Mouse (Mus musculus): ENCODE data around the gene Tnfsf12. TPM values are rescaled to one million over a fixed set of nuclear protein-coding genes. Genes with fewer than 3 reads are reported as not detected.

The Tnfsf12 gene
- polyA plus RNA-seq, 1 experiment from 2014 or later, result 1.7 TPM

GRCm38 (mm10) chr11:69685526-69686148 lies 10.0 kb downstream of the Tnfsf12 start, which contains the start of gene Tnfsf13:
Tnfsf13 (minus strand) TSS chr11:69685784.
- 86% methylated on average over 10 of the region's 10 CpGs for WGBS
- Histone ChIP-seq H3K27me3 (ENCODE audit: control insufficient read depth, insufficient read depth, low read length) (no peaks in the 10 kb centered on the region), H3K36me3 (ENCODE audit: control insufficient read depth, insufficient read depth, low read length) (no peaks in the 10 kb centered on the region), H3K9ac (ENCODE audit: low read length) (no peak within 1 kb of the TSS), H3K4me2 (ENCODE audit: low read depth) (no peak within 1 kb of the TSS), H3K4me3 (ENCODE audit: low read depth, low read length) (no peak within 1 kb of the TSS), H3K9me3 (ENCODE audit: control insufficient read depth, low read length) (no peaks in the 10 kb centered on the region), H3K4me1 (ENCODE audit: control insufficient read depth, insufficient read depth, low read length) (peaks cover 7% of the 10 kb centered on the region), H3K27ac (ENCODE audit: low read depth, low read length) (no peak within 1 kb of the TSS)
- no peak for DNase-seq (ENCODE audit: low spot score)
- ATAC-seq (ENCODE audit: insufficient read depth, low FRiP score, low TSS enrichment), result no peak

DNA sequence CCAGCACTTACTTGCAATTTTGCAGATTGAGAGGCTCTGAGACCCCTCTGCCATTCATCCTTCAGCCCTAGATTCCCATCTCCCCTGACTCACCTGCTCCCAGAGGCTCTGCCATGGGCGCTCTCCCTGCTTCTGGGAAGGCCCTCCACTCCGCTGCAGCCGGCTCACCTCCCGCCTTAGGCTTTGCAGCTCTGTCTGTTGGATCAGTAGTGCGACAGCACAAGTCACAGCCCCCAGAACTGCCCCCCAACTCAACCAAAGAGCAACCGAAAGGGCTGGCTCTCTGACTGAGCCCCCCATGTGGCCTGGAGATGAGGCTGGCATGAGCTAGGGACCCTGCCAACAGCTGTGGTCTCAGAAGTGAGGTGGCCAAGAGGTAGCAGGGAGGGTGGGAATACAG lies 10.7 kb downstream of the Tnfsf12 start:
- WGBS, result 77% methylated on average over 6 of the region's 6 CpGs
- Histone ChIP-seq H3K36me3 (ENCODE audit: control insufficient read depth, insufficient read depth, low read length) (no peaks in the 10 kb centered on the region), H3K9ac (ENCODE audit: low read length) (no peak overlapping the region), H3K27ac (ENCODE audit: low read depth, low read length) (no peak overlapping the region), H3K9me3 (ENCODE audit: control insufficient read depth, low read length) (no peaks in the 10 kb centered on the region), H3K27me3 (ENCODE audit: control insufficient read depth, insufficient read depth, low read length) (no peaks in the 10 kb centered on the region), H3K4me1 (ENCODE audit: control insufficient read depth, insufficient read depth, low read length) (peaks cover 10% of the 10 kb centered on the region), H3K4me3 (ENCODE audit: low read depth, low read length) (no peak overlapping the region), H3K4me2 (ENCODE audit: low read depth) (no peak overlapping the region)
- DNase-seq (ENCODE audit: low spot score) (no peak), ATAC-seq (ENCODE audit: insufficient read depth, low FRiP score, low TSS enrichment) (no peak)

DNA sequence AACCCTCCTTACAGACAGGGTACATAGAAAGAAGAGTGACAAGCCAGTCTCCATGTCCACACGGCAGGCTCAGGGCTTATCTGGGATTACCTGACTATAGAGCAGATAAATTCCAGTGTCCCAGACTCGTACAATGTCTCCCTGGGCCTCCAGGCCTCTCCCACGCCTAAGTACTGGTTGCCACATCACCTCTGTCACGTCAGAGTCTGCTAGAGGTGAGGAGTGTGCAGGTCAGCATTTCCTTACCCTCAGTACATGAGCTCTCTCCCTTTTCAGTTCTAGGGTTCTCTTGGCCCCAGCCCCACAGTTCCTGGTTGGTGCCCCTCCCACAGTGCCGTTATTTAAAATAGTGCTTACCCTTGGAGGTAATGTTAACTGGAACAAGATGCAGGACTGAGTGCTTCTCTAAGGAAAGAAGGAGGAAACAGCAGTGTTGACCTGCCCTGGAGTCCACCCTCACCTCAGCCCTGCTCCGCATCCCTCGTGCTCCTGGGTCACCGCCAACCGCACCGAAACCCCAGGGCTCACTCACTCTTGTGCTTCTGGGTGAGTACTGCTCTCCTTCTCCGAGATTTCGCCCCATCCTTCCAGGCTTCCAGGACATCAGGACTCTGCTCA lies 11.4 kb downstream of the Tnfsf12 start:
- no peak for ATAC-seq (ENCODE audit: insufficient read depth, low FRiP score, low TSS enrichment)
- H3K27ac ChIP-seq (ENCODE audit: low read depth, low read length), result no peak overlapping the region
- H3K36me3 ChIP-seq (ENCODE audit: control insufficient read depth, insufficient read depth, low read length), result no peaks in the 10 kb centered on the region
- H3K9me3 ChIP-seq (ENCODE audit: control insufficient read depth, low read length), result no peaks in the 10 kb centered on the region
- no peak overlapping the region for H3K4me3 ChIP-seq (ENCODE audit: low read depth, low read length)
- peaks cover 10% of the 10 kb centered on the region for H3K4me1 ChIP-seq (ENCODE audit: control insufficient read depth, insufficient read depth, low read length)
- H3K27me3 ChIP-seq (ENCODE audit: control insufficient read depth, insufficient read depth, low read length), result no peaks in the 10 kb centered on the region
- WGBS, result 83% methylated on average over 12 of the region's 12 CpGs
- no peak overlapping the region for H3K9ac ChIP-seq (ENCODE audit: low read length)
- DNase-seq (ENCODE audit: low spot score), result no peak
- H3K4me2 ChIP-seq (ENCODE audit: low read depth), result no peak overlapping the region

DNA sequence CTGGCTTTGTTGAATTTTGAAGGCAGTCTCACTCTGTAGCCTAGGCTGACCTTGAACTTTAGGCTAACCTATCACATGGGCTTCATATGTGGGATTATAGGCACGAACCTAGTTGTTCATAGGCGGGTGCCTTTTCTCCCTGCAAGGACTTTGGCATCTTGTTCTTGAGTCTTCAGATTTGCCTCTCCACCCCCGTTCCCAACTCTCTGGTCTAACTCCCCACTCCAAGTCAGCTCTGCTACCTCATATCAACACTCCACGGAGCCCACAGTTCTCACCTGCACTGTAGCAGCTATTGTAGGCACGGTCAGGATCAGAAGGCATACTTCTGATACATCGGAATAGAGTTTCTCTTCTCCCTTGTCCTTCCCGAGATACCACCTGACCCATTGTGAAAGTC lies 12.1 kb downstream of the Tnfsf12 start:
- H3K27ac ChIP-seq (ENCODE audit: low read depth, low read length), result no peak overlapping the region
- no peak for ATAC-seq (ENCODE audit: insufficient read depth, low FRiP score, low TSS enrichment)
- no peaks in the 10 kb centered on the region for H3K27me3 ChIP-seq (ENCODE audit: control insufficient read depth, insufficient read depth, low read length)
- H3K4me1 ChIP-seq (ENCODE audit: control insufficient read depth, insufficient read depth, low read length), result peaks cover 10% of the 10 kb centered on the region
- no peaks in the 10 kb centered on the region for H3K9me3 ChIP-seq (ENCODE audit: control insufficient read depth, low read length)
- 86% methylated on average over 7 of the region's 7 CpGs for WGBS
- no peaks in the 10 kb centered on the region for H3K36me3 ChIP-seq (ENCODE audit: control insufficient read depth, insufficient read depth, low read length)
- no peak overlapping the region for H3K4me3 ChIP-seq (ENCODE audit: low read depth, low read length)
- no peak for DNase-seq (ENCODE audit: low spot score)
- no peak overlapping the region for H3K4me2 ChIP-seq (ENCODE audit: low read depth)
- H3K9ac ChIP-seq (ENCODE audit: low read length), result no peak overlapping the region; the same call in 1 of the 2 replicates

- Histone ChIP-seq H3K9ac (ENCODE audit: low read length) (peak overlapping the region; percentile 47; the same call in 1 of the 2 replicates), H3K36me3 (ENCODE audit: control insufficient read depth, insufficient read depth, low read length) (peaks cover 3% of the 10 kb centered on the region), H3K4me1 (ENCODE audit: control insufficient read depth, insufficient read depth, low read length) (peaks cover 10% of the 10 kb centered on the region), H3K27me3 (ENCODE audit: control insufficient read depth, insufficient read depth, low read length) (no peaks in the 10 kb centered on the region), H3K4me3 (ENCODE audit: low read depth, low read length) (peak overlapping the region; percentile 10; the same call in 1 of the 2 replicates), H3K4me2 (ENCODE audit: low read depth) (no peak overlapping the region; the same call in 1 of the 2 replicates), H3K9me3 (ENCODE audit: control insufficient read depth, low read length) (no peaks in the 10 kb centered on the region), H3K27ac (ENCODE audit: low read depth, low read length) (no peak overlapping the region)
- 0 out of 2 replicates have a peak, but pooled peaks have one; percentile 40 for ATAC-seq (ENCODE audit: insufficient read depth, low FRiP score, low TSS enrichment)
- WGBS, result 31% methylated on average over 12 of the region's 12 CpGs
- DNase-seq (ENCODE audit: low spot score), result peak; percentile 89
Measured at GRCm38 (mm10) chr11:69682840-69683533, 12.7 kb downstream of the Tnfsf12 start.

- Histone ChIP-seq H3K9me3 (ENCODE audit: control insufficient read depth, low read length) (no peaks in the 10 kb centered on the region), H3K4me2 (ENCODE audit: low read depth) (peak overlapping the region; percentile 88), H3K9ac (ENCODE audit: low read length) (peak overlapping the region; percentile 75), H3K27me3 (ENCODE audit: control insufficient read depth, insufficient read depth, low read length) (no peaks in the 10 kb centered on the region), H3K4me1 (ENCODE audit: control insufficient read depth, insufficient read depth, low read length) (peaks cover 10% of the 10 kb centered on the region), H3K36me3 (ENCODE audit: control insufficient read depth, insufficient read depth, low read length) (peaks cover 3% of the 10 kb centered on the region), H3K4me3 (ENCODE audit: low read depth, low read length) (peak overlapping the region; percentile 90), H3K27ac (ENCODE audit: low read depth, low read length) (peak overlapping the region; percentile 54; the same call in 1 of the 2 replicates)
- 26% methylated on average over 24 of the region's 24 CpGs for WGBS
- DNase-seq (ENCODE audit: low spot score) (no peak), ATAC-seq (ENCODE audit: insufficient read depth, low FRiP score, low TSS enrichment) (0 out of 2 replicates have a peak, but pooled peaks have one; percentile 7)
Measured at GRCm38 (mm10) chr11:69682209-69682839, 13.3 kb downstream of the Tnfsf12 start.

DNA sequence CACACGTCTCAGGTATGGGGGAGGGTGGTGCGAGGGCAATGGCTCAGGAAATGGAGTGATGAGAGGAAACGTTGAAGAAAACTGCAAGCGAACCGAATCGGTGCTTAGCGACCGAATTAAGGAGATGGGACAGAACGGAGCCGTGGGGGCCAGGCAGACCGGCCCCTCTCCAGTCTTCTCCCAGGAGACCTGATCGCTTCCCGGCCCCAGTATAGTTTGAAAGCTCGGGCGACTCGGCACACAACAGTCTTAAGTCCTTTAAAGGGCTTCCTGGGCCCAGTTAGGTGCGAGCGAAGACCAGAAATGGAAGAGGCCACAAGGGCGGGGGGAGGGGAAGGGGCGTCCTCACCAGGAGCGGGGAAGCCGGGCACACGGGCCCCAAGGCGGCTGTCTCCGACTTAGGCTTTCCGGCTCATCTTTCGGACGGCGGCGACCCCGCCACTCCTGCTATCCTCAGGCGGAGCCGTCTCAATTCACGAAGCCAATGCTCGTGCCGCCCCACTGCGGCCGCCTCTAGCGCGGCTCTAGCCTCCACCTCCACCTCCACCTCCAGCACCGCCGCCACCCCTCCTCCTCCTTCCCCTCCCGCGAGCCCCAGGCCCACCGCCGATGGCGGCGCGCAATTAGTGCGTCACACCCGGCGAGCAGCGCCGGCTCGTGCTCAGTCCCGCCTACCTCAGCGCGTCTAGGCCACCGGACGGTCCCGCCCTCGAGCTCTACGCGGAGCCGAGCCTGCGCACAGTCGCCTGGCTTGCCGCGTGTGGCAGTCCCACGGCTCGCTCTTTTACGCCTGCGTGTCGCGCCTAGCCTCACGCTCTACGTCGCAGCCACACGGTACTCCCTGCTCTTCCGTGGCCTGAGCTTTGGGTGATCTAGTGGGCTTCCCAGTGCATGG lies 14.1 kb downstream of the Tnfsf12 start, which contains the start of gene Senp3:
Gene Senp3 (minus strand): TSS at position 771 of the 895 bp plus-strand sequence.
- WGBS, result under 1% methylated on average over 79 of the region's 80 CpGs
- H3K36me3 ChIP-seq (ENCODE audit: control insufficient read depth, insufficient read depth, low read length), result peaks cover 3% of the 10 kb centered on the region
- peak within 1 kb of the TSS; percentile 88 for H3K4me2 ChIP-seq (ENCODE audit: low read depth)
- peak; percentile 95 for ATAC-seq (ENCODE audit: insufficient read depth, low FRiP score, low TSS enrichment)
- peak; percentile 99 for DNase-seq (ENCODE audit: low spot score)
- H3K27me3 ChIP-seq (ENCODE audit: control insufficient read depth, insufficient read depth, low read length), result no peaks in the 10 kb centered on the region
- peaks cover 10% of the 10 kb centered on the region for H3K4me1 ChIP-seq (ENCODE audit: control insufficient read depth, insufficient read depth, low read length)
- H3K9me3 ChIP-seq (ENCODE audit: control insufficient read depth, low read length), result no peaks in the 10 kb centered on the region
- H3K27ac ChIP-seq (ENCODE audit: low read depth, low read length), result peak within 1 kb of the TSS; percentile 54; the same call in 1 of the 2 replicates
- peak within 1 kb of the TSS; percentile 75 for H3K9ac ChIP-seq (ENCODE audit: low read length)
- H3K4me3 ChIP-seq (ENCODE audit: low read depth, low read length), result peak within 1 kb of the TSS; percentile 90

Measured in neural tube, embryonic 11.5 days (tissue).